Mouse (Mus musculus) CH12.LX (cell line): ENCODE data around the gene Slamf1. TPM values are rescaled to one million over a fixed set of nuclear protein-coding genes. Genes with fewer than 3 reads are reported as not detected.
A peak's percentile ranks its signal among the peaks of the same experiment; 100 is the strongest.

Experiments used
- DNase-seq: peaks from one replicate; pipeline ENCODE4 v3.0.0-alpha.2; 2013; ENCODE audit errors: extremely low read depth
- H3K27ac ChIP-seq: 2 replicates; pipeline ENCODE4 v1.5.1; 2012; ENCODE audit warnings: low read depth, mild to moderate bottlenecking, control low read depth, moderate library complexity; ENCODE audit not compliant: insufficient read depth
- H3K27me3 ChIP-seq: replicated peaks from 2 replicates; pipeline ENCODE3; 2012; ENCODE audit warnings: inconsistent platforms
- H3K36me3 ChIP-seq, 2 experiments: replicated peaks in 1 of 2; 2 replicates each; pipeline versions ENCODE3 to v1.6.1; 2012; ENCODE audit warnings: inconsistent platforms in 1 of 2, low read length in 1 of 2, mild to moderate bottlenecking in 1 of 2, mixed read lengths in 1 of 2, moderate library complexity in 1 of 2; ENCODE audit not compliant: control insufficient read depth in 1 of 2, insufficient read depth in 1 of 2
- H3K4me1 ChIP-seq, 2 experiments: 2 replicates each; pipeline ENCODE4 v1.6.1; 2012; ENCODE audit warnings: inconsistent platforms in 1 of 2, moderate library complexity in 1 of 2; ENCODE audit not compliant: insufficient read depth in 2 of 2, control insufficient read depth in 1 of 2
- H3K4me2 ChIP-seq: 2 replicates; pipeline ENCODE4 v1.6.1; 2012; ENCODE audit warnings: low read depth, mild to moderate bottlenecking, control low read depth; ENCODE audit not compliant: poor library complexity, insufficient read depth, severe bottlenecking
- H3K4me3 ChIP-seq, 3 experiments: fragments of 150-350 bp in 1 of 3; sonication (generic) in 1 of 3; replicated peaks in 1 of 3; 2 replicates each; pipeline versions ENCODE3 to v1.5.1; 2011 to 2012; ENCODE audit warnings: low read depth in 2 of 3, low read length in 2 of 3, mild to moderate bottlenecking in 2 of 3, moderate library complexity in 2 of 3, control low read depth in 1 of 3, improper control_type of control experiment in 1 of 3, inconsistent platforms in 1 of 3, mixed read lengths in 1 of 3; ENCODE audit not compliant: poor library complexity in 1 of 3
- H3K79me2 ChIP-seq: replicated peaks from 2 replicates; pipeline ENCODE4 v1.6.1; 2012; ENCODE audit warnings: mild to moderate bottlenecking, moderate library complexity; ENCODE audit not compliant: control insufficient read depth, poor library complexity, insufficient read depth, severe bottlenecking; ENCODE audit errors: extremely low read depth
- H3K9ac ChIP-seq: 2 replicates; pipeline ENCODE4 v1.6.1; 2012; ENCODE audit warnings: low read depth, mild to moderate bottlenecking, control low read depth, moderate library complexity; ENCODE audit not compliant: insufficient read depth
- H3K9me3 ChIP-seq: replicated peaks from 2 replicates; pipeline ENCODE3; 2012; ENCODE audit warnings: low read length, inconsistent platforms, mixed read lengths
- BHLHE40 ChIP-seq: IDR thresholded peaks from 2 replicates; pipeline ENCODE4 v1.6.1; 2011; ENCODE audit warnings: mild to moderate bottlenecking, low read depth, low read length, improper control_type of control experiment
- CHD1 ChIP-seq: IDR thresholded peaks from 2 replicates; pipeline ENCODE4 v1.6.1; 2012; ENCODE audit warnings: low read depth, low read length, improper control_type of control experiment, inconsistent platforms
- CTCF ChIP-seq, 2 experiments: IDR thresholded peaks in 1 of 2; conservative IDR thresholded peaks in 1 of 2; 2 replicates each; pipeline ENCODE4 v1.5.1; 2011 to 2012; ENCODE audit warnings: low read depth in 2 of 2, low read length in 2 of 2, improper control_type of control experiment in 1 of 2, inconsistent platforms in 1 of 2, mild to moderate bottlenecking in 1 of 2, moderate library complexity in 1 of 2
- E2F4 ChIP-seq: IDR thresholded peaks from 2 replicates; pipeline ENCODE4 v1.6.1; 2011; ENCODE audit warnings: low read depth, low read length, improper control_type of control experiment; ENCODE audit not compliant: insufficient replicate concordance
- EP300 ChIP-seq: IDR thresholded peaks from 2 replicates; pipeline ENCODE4 v1.6.1; 2011; ENCODE audit warnings: low read length, improper control_type of control experiment
- ETS1 ChIP-seq: conservative IDR thresholded peaks from 2 replicates; pipeline ENCODE4 v1.6.1; 2012; ENCODE audit warnings: low read depth, mild to moderate bottlenecking, inconsistent platforms, low read length, improper control_type of control experiment, moderate library complexity
- IRF4 ChIP-seq: IDR thresholded peaks from 2 replicates; pipeline ENCODE4 v1.6.1; 2014; ENCODE audit warnings: low read depth, mild to moderate bottlenecking, inconsistent platforms, low read length, improper control_type of control experiment
- JUND ChIP-seq: conservative IDR thresholded peaks from 2 replicates; pipeline ENCODE4 v1.6.1; 2011; ENCODE audit warnings: low read depth, low read length, improper control_type of control experiment
- KAT2A ChIP-seq: IDR thresholded peaks from 2 replicates; pipeline ENCODE4 v1.6.1; 2012; ENCODE audit warnings: low read length, improper control_type of control experiment, inconsistent platforms; ENCODE audit not compliant: insufficient replicate concordance
- MAX ChIP-seq: IDR thresholded peaks from 2 replicates; pipeline ENCODE4 v1.6.1; 2011; ENCODE audit warnings: low read length, improper control_type of control experiment
- NELFE ChIP-seq: IDR thresholded peaks from 2 replicates; pipeline ENCODE4 v1.6.1; 2011; ENCODE audit warnings: low read depth, low read length, improper control_type of control experiment
- NRF1 ChIP-seq: IDR thresholded peaks from 2 replicates; pipeline ENCODE4 v1.6.1; 2014; ENCODE audit warnings: low read depth, mild to moderate bottlenecking, inconsistent platforms, low read length, improper control_type of control experiment, moderate library complexity
- RAD21 ChIP-seq: IDR thresholded peaks from 2 replicates; pipeline ENCODE4 v1.6.1; 2011; ENCODE audit warnings: low read depth, mild to moderate bottlenecking, low read length, improper control_type of control experiment, moderate library complexity
- SIN3A ChIP-seq: IDR thresholded peaks from 2 replicates; pipeline ENCODE4 v1.6.1; 2012; ENCODE audit warnings: low read length, improper control_type of control experiment, inconsistent platforms
- SMC3 ChIP-seq: IDR thresholded peaks from 2 replicates; pipeline ENCODE4 v1.6.1; 2011; ENCODE audit warnings: low read depth, low read length, improper control_type of control experiment
- UBTF ChIP-seq: IDR thresholded peaks from 2 replicates; pipeline ENCODE4 v1.6.1; 2012; ENCODE audit warnings: low read depth, mild to moderate bottlenecking, inconsistent platforms, low read length, improper control_type of control experiment, moderate library complexity
- USF1 ChIP-seq: IDR thresholded peaks from 2 replicates; pipeline ENCODE4 v1.6.1; 2014; ENCODE audit warnings: low read depth, mild to moderate bottlenecking, inconsistent platforms, low read length, improper control_type of control experiment
- ZC3H11A ChIP-seq: IDR thresholded peaks from 2 replicates; pipeline ENCODE4 v1.6.1; 2012; ENCODE audit warnings: low read depth, mild to moderate bottlenecking, inconsistent platforms, low read length, improper control_type of control experiment
- ZNF384 ChIP-seq: IDR thresholded peaks from 2 replicates; pipeline ENCODE4 v1.6.1; 2012; ENCODE audit warnings: low read depth, low read length, improper control_type of control experiment, inconsistent platforms
- dilution Hi-C: fragments of 300-500 bp; cut with MboI; formaldehyde crosslinking; loops from 2 replicates; pipeline ENCODE4 v1.14.3; 2020; ENCODE audit warnings: low sequenced_read_pairs; ENCODE audit not compliant: extremely low pct_unique_long_range_greater_than_20kb, extremely low pct_ligation_motif_present
- in situ Hi-C: fragments of 300-500 bp; cut with MboI; formaldehyde crosslinking; loops from 3 replicates; pipeline ENCODE4 v1.14.3; 2019; ENCODE audit warnings: low sequenced_read_pairs, low pct_ligation_motif_present, low pct_unique_long_range_greater_than_20kb, mixed read lengths
- polyA plus RNA-seq: library from polyadenylated mRNA; unstranded; fragments of >175 nt; gene quantifications from 2 replicates; pipeline ENCODE4 v1.2.1, GENCODE M21; 2012; ENCODE audit warnings: low read depth; ENCODE audit not compliant: insufficient read length
- total RNA-seq, 2 experiments: library from RNA; depleted of rRNA; stranded (reverse); fragments of 300-350 nt in 1 of 2; fragments of >200 nt in 1 of 2; gene quantifications; 2 replicates each; pipeline ENCODE4 v1.2.3; 2012 to 2014

Gene Slamf1
- total and polyA plus RNA-seq, 3 experiments = 0.38 to 0.81 (median 0.80) TPM

GRCm38 (mm10) chr1:171815545-171816439, 48.9 kb downstream of the Slamf1 start:
- H3K27ac ChIP-seq = no peak overlapping the region
- TF ChIP-seq BHLHE40 (0 out of 2 replicates have a peak, but pooled peaks have one; percentile 33), MAX (peak; percentile 87), USF1 (peak; percentile 24; the same call in 1 of the 2 replicates), ZNF384 (no peak), CTCF (conservative IDR thresholded peaks at IDR 0.05 in 1 of 2, IDR thresholded peaks at IDR 0.05 in 1 of 2; ENCODE audit: low read depth in 2 of 2, low read length in 2 of 2) (peak; percentile 90 to 93), RAD21 (peak; percentile 89), SMC3 (peak; percentile 88), ZC3H11A (peak; percentile 44; the same call in 1 of the 2 replicates), NELFE (no peak)
- TF ChIP-seq, all 38 proteins: peak for 7
- in situ Hi-C loops = loop anchor here (25.0 kb wide), 1 partner anchor 497 kb away; no protein-coding TSS in a partner anchor
- Histone ChIP-seq H3K79me2 (no peaks in the 10 kb centered on the region), H3K9ac (no peak overlapping the region; the same call in 1 of the 2 replicates), H3K36me3 (no peaks in the 10 kb centered on the region), H3K27me3 (no peaks in the 10 kb centered on the region), H3K4me2 (peak overlapping the region; percentile 95), H3K4me1 (peaks cover 0 to 7% of the 10 kb centered on the region in 2 experiments; a peak in 2 of 4 replicates), H3K4me3 (no peak overlapping the region), H3K9me3 (no peaks in the 10 kb centered on the region)
- dilution Hi-C loops = no loop called here
- DNase-seq = peak; percentile 85

- dilution Hi-C loops = no loop called here
Observed at GRCm38 (mm10) chr1:171816991-171817390, 50.1 kb downstream of the Slamf1 start.

More at GRCm38 (mm10) chr1:171816991-171817390, 50.1 kb downstream of the Slamf1 start:
- H3K4me2 ChIP-seq = no peak overlapping the region
- no peaks in the 10 kb centered on the region for H3K9me3 ChIP-seq
- in situ Hi-C loops = loop anchor here (25.0 kb wide), 1 partner anchor 495 kb away; no protein-coding TSS in a partner anchor
- TF ChIP-seq CHD1 (no peak), MAX (no peak), KAT2A (no peak), E2F4 (no peak), ZC3H11A (no peak), JUND (no peak), EP300 (no peak), USF1 (no peak), IRF4 (no peak), NRF1 (no peak), ETS1 (no peak), UBTF (no peak), SIN3A (no peak), RAD21 (no peak)
- TF ChIP-seq, all 38 proteins: peak for 0
- DNase-seq = no peak
- Histone ChIP-seq H3K79me2 (no peaks in the 10 kb centered on the region), H3K36me3 (no peaks in the 10 kb centered on the region), H3K27me3 (no peaks in the 10 kb centered on the region), H3K4me3 (no peak overlapping the region), H3K4me1 (peaks cover 0 to 16% of the 10 kb centered on the region in 2 experiments; a peak in 2 of 4 replicates), H3K27ac (no peak overlapping the region), H3K9ac (no peak overlapping the region)
